Mouse (Mus musculus) left cerebral cortex, postnatal 36 days (tissue): ENCODE measurements around the gene Fuca2. TPM values are rescaled to one million over a fixed set of nuclear protein-coding genes. Genes with fewer than 3 reads are reported as not detected.
A peak's percentile ranks its signal among the peaks of the same experiment; 100 is the strongest.
"Not testable (repeated sequence)": the region's sequence is repeated elsewhere in the genome, so short reads cannot be mapped to it uniquely, and the experiment has no call there.

Experiments used
- DNase-seq, 2 experiments: peaks; one replicate each; pipeline ENCODE4 v3.0.0; 2021 to 2022; ENCODE audit warnings: low spot score in 2 of 2, mixed read lengths in 1 of 2
- intact Hi-C: fragments of 180-260 bp; cut with DNase I; formaldehyde crosslinking; loops from one replicate; pipeline ENCODE4 v1.15.1; 2025
- total RNA-seq, 2 experiments: library from RNA; stranded (reverse); gene quantifications; 2 replicates each; pipeline ENCODE4 v1.2.3; 2021

Fuca2 gene
- 10 to 100 TPM; 43.8 to 44.2 TPM for total RNA-seq

DNA sequence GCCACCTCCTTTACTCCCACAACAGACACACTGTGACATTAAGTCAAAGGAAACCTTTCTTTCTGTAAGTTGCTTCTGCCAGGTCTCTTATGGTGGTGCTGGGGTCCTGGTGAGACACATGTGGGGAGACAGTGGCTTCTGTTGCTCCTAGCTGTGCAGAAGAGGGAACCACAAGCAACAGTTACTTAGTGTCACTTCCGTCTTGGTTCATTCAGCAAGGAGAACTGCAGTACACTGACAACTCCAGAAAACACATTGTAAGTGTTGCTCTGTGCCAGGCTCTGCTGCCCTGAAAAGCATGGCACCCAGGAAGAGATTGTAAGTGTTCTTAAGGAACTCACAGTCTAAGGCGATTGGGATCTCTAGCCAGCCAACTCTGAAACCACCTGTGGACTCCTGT, at the start of gene Fuca2:
Gene Fuca2, plus strand, starts transcription at position 210 of the 400 bp plus-strand sequence.
- intact Hi-C loops = no loop called here
- no peak for DNase-seq

GRCm38 (mm10) chr10:13451640-13452039, 47.7 kb upstream of the Fuca2 start:
- intact Hi-C loops = no loop called here
- no peak for DNase-seq

- DNase-seq = no peak
- intact Hi-C loops = no loop called here
Observed at GRCm38 (mm10) chr10:13453200-13453990, 45.9 kb upstream of the Fuca2 start.

DNA sequence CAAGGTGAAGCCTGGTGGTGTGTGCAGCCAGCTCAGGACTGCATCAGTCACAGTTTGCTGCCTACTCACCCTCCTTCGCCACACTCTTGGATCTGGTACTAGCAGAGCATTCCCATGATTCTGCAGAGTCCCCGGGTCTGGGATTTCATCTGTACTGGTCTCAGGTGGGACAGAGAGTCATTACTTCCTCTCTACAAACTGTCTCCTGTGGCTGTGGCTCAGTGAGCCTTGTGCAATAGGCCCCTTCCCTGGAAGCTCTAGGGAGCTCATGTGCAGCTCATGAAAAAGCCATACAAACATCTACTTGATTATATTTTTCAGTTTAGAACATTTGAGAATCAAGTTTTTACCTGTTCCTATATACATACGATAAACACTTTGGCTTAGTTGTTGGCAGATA, 35.0 kb upstream of the Fuca2 start:
- DNase-seq, intact Hi-C loops: not testable (repeated sequence)

GRCm38 (mm10) chr10:13466925-13467324, 32.4 kb upstream of the Fuca2 start:
- no peak for DNase-seq
- intact Hi-C loops = no loop called here

DNA sequence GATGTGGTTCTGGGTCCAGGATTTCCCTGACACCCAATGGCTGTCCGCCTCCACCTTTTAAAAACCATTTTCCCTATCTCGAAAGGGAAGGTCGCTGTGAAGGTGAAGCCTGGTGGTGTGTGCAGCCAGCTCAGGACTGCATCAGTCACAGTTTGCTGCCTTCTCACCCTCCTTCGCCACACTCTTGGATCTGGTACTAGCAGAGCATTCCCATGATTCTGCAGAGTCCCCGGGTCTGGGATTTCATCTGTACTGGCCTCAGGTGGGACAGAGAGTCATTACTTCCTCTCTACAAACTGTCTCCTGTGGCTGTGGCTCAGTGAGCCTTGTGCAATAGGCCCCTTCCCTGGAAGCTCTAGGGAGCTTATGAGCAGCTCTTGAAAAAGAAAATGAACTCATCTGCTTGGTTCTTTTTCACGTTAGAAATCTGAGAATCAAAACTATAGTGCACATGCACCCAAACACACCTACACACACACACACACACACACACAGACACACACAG, 31.3 kb upstream of the Fuca2 start:
- intact Hi-C loops, DNase-seq: not testable (repeated sequence)

GRCm38 (mm10) chr10:13470236-13470635, 29.1 kb upstream of the Fuca2 start:
- DNase-seq = no peak
- intact Hi-C loops = no loop called here

DNA sequence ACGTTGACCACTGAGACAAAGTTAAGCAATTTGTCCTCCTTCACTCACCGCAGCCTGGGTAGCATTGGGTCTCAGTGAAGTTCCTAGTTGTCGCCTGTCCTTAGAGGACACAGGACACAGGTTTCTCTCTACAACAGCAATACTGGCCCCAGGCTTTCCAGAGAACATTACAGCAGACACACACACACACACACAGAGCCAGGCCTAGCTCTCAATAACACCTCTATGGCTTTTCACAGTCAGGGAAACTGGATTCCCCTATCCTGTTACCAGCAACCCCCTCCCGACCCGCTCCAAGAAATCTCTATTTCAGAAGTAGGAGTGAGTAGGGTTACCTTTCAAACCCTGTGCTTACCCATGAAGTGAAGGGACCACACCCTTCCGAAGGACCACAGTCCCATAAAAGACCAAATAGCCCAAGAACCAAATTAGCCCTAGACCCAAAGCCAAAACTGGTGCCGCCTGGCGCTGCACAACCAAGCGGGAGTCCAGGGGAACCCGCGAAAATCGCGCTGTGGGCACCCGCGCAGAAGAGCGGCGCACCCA, 26.0 kb upstream of the Fuca2 start:
- DNase-seq = peak in 1 of 2 experiments; percentile 11
- intact Hi-C loops = no loop called here

DNA sequence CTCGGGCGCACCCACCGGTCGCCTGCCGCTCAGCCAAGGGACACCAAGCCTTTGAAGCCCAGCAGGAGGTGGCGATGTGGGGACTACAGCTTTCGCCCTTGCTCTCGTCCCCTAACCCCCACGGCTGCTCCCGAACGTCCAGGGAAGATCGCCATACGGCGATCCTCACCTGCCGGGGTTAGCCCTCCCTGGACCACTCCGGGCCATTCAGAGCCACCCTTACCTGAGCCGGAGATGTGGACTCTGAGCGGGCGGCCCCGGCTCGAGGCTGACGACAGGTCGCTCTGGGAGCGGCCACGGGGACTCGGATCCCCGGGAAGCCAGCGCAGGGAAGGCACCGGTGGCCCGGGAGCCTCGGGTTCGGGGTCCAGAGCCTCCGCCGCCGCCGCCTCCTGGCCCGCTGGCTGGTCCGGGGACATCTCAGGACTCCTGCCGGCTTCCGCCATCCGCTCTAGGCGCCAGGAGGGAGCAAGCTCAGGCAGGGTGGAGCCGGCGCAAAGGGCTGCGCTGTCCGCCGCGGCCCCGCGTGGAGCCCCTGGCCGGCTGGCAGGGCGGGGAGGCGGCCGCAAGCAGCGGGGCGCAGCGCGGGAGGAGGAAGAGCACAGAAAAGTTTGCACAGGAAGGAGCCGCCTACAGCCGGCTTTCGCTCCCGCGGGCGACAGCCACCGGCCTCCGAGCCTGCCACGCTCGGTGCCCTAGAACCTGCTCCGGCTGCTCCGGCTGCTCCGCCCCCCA, 25.3 kb upstream of the Fuca2 start, which contains the start of gene Phactr2:
Gene Phactr2, minus strand, starts transcription at position 580 of the 735 bp plus-strand sequence.
- intact Hi-C loops = no loop called here
- peak; percentile 22 to 29 for DNase-seq

DNA sequence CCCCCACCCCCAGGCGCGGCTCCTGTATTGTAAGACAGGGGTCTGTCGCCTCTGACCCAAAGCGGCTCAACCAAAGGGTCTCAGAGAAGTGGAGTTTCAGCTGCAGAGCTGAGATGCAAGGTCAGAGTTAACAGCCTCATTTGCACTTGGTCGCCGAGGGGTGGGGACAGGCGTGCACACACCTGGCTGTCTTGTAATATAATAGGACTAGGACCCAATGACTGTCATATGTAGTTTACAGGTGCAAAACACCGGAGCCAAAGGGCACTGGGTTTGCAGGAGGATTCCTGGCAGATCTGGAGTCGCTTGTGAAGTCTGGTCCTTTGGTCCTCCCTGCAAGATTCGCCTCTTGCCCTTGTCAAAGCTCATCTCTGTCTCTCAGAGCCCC, 24.8 kb upstream of the Fuca2 start:
- intact Hi-C loops = no loop called here
- no peak for DNase-seq

- intact Hi-C loops = no loop called here
- no peak for DNase-seq
Observed at GRCm38 (mm10) chr10:13475121-13475520, 24.2 kb upstream of the Fuca2 start.

GRCm38 (mm10) chr10:13479341-13479740, 20.0 kb upstream of the Fuca2 start:
- intact Hi-C loops = no loop called here
- no peak for DNase-seq

DNA sequence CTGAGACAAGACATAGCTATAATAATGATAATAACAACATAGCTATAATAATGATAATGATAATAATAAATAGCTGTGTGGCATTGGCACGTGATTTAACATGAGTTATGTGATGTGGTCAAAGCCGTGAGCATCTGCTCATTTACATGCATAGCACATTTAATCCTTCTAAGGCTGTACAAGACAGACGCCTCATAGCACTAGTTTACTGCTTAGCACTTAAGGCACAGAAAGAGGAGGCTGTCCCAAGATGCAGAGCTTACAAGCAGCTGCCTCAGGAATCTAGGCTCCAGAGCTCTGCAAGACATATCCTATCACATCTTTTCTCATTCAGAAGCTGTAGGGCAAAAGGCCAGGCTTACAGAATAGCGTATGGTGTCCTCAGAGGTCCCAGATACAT, 13.4 kb upstream of the Fuca2 start:
- intact Hi-C loops = no loop called here

DNA sequence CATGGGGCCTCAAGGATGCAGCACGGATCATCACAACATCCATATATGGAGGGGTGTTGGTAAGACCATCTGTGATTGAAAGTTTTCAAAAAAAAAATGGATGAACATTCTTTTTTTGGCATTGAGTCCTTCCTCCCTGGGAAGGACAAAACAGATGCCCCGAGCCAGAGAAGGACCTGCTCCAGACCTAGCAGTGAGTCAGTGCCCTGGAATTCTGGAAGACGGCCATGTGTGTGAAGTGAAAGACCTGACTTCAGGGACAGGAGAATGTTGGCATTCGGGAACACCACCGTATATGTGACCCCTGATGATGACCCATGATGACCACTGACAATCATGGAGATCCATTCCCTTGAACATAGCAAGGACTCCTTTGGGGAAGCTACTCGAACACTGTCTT, 9.7 kb upstream of the Fuca2 start:
- intact Hi-C loops = no loop called here
- no peak for DNase-seq

More for the DNA sequence above, 13.4 kb upstream of the Fuca2 start:
- DNase-seq = no peak

- intact Hi-C loops = no loop called here
- no peak for DNase-seq
Observed at GRCm38 (mm10) chr10:13493978-13494686, 5.2 kb upstream of the Fuca2 start.

DNA sequence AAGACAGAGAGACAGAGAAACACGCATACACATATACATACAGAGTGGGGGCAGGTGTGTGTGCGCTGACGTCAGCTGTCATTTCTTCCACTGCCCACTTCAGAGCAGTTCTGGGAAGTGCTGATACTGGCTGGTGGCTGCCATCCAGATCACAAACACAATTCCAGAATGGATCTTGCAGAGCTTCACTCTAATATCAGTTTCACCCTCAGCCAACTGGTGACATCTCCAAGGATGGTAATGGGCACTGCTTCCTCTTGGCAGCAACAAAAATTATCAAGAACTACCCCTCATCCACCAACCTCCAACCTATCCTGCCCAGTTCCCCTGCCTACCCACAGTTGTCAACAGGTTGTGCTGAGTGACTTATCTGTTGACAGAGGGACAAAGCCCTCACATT, 3.0 kb upstream of the Fuca2 start:
- no peak for DNase-seq
- intact Hi-C loops = no loop called here

DNA sequence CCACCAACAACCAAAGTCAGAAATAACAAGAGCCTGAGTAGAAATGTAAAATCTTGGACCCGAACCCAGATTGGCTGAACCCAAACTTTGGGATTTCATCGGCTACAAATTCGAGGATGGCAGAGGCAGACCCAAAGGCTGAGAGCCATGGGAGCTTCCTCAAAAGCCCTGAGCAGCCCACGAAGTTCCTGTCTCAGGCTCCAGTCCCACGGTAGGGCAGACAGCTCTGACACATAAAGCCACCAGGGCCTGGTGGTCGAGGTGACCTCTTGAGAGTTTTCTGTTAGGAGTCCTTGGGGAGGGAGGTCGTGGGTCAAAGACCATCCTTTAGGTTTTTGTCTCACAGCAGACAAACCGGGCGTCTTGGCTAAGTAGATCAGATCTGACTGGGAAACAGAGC, 1.1 kb downstream of the Fuca2 start:
- no peak for DNase-seq
- intact Hi-C loops = no loop called here

DNA sequence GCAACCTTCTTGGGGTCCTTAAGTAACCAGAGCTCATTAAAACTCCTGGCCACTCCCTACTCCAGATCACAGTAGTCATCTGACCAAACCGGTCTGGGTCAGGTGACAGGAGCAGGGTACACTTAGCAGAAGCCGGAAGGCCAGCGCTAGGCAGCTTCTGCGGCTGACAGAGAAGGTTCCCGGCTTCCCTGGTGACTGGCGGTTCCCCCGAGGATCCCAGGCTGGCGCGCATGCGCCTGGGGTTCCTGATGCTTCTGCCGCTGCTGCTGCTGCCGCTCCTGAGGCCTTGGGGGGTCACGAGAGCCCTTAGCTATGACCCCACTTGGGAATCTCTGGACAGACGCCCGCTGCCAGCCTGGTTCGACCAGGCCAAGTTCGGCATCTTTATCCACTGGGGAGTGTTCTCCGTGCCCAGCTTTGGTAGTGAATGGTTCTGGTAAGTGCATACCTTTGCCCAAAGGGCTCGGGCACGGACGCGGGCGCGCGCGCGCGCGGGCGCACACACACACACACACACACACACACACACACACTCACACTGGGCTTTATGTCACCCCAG, 1.7 kb downstream of the Fuca2 start:
- DNase-seq = peak; percentile 88 to 91
- intact Hi-C loops = no loop called here

- intact Hi-C loops, DNase-seq: not testable (repeated sequence)
Observed at GRCm38 (mm10) chr10:13501533-13501932, 2.2 kb downstream of the Fuca2 start.

DNA sequence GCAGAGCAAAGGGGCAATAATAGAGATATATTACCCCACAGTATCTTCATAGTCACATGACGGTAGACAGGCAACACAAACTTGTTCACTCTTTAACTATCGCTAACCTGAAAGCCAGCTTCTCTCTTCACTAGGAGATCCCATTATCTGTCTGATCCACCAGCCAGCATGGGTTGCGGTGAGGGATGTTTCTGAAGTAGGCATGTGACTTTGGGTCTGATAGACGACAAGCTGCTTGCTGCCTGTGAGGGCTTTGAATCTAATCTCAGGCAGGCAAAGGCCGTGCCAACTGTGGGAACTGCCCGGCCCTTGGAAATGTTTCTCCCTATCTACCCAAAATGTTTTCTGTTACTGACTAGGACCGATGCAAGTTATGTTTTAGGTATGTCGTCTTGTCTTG, 3.0 kb downstream of the Fuca2 start:
- no peak for DNase-seq
- intact Hi-C loops = no loop called here
